Mouse (Mus musculus) forebrain, postnatal 0 days (tissue): ENCODE measurements around the gene E2f4. TPM values are rescaled to one million over a fixed set of nuclear protein-coding genes. Genes with fewer than 3 reads are reported as not detected.

Experiments used
- ATAC-seq: fragments of 200-750 bp; cut with Nextera tagmentation; 2 replicates; pipeline ENCODE4 v1.8.0; 2017; ENCODE audit warnings: mild to moderate bottlenecking, moderate library complexity
- DNase-seq: peaks from one replicate; pipeline ENCODE4 v3.0.0-alpha.2; 2015
- H3K27ac ChIP-seq: fragments of 300-500 bp; sonication (generic); 2 replicates; pipeline ENCODE4 v1.5.1; 2014; ENCODE audit warnings: low read depth, mild to moderate bottlenecking, antibody characterized with exemption, low read length, moderate library complexity, mixed read lengths
- H3K27me3 ChIP-seq: fragments of 300-500 bp; sonication (generic); 2 replicates; pipeline ENCODE4 v1.6.1; 2014; ENCODE audit warnings: mild to moderate bottlenecking, low read length, mixed read lengths; ENCODE audit not compliant: insufficient read depth
- H3K36me3 ChIP-seq: fragments of 300-500 bp; sonication (generic); 2 replicates; pipeline ENCODE4 v1.6.1; 2014; ENCODE audit warnings: mild to moderate bottlenecking, moderate library complexity; ENCODE audit not compliant: insufficient read depth
- H3K4me1 ChIP-seq: fragments of 300-500 bp; sonication (generic); 2 replicates; pipeline ENCODE4 v1.6.1; 2014; ENCODE audit warnings: antibody characterized with exemption; ENCODE audit not compliant: insufficient read depth
- H3K4me2 ChIP-seq: fragments of 300-500 bp; sonication (generic); 2 replicates; pipeline ENCODE4 v1.6.1; 2014; ENCODE audit warnings: low read depth, mild to moderate bottlenecking, moderate library complexity
- H3K4me3 ChIP-seq: fragments of 300-500 bp; sonication (generic); 2 replicates; pipeline ENCODE4 v1.5.1; 2014; ENCODE audit warnings: low read depth, low read length, mixed read lengths
- H3K9ac ChIP-seq: fragments of 300-500 bp; sonication (generic); 2 replicates; pipeline ENCODE4 v1.6.1; 2014; ENCODE audit warnings: mild to moderate bottlenecking
- H3K9me3 ChIP-seq: fragments of 300-500 bp; sonication (generic); 2 replicates; pipeline ENCODE4 v1.6.1; 2016; ENCODE audit warnings: low read length
- CTCF ChIP-seq: sonication (generic); IDR thresholded peaks from 2 replicates; pipeline ENCODE4 v1.5.1; 2016; ENCODE audit warnings: antibody characterized with exemption, control low read depth, low read depth
- WGBS: fragments of 180-500 bp; shearing (Covaris S2); extraction: QIAGEN DNeasy Blood & Tissue Kit; methylation state at CpG from one replicate; pipeline ENCODE4 v1.1.7; 2014; 5-methylcytosine and 5-hydroxymethylcytosine counted together
- polyA plus RNA-seq: library from polyadenylated mRNA; unstranded; fragments of >200 nt; fragmentation: Nextera tagmentation; extraction: Ambion mirVana; gene quantifications from 2 replicates; pipeline ENCODE4 v1.2.1, GENCODE M21; 2015
- total RNA-seq: library from RNA; depleted of rRNA; stranded (reverse); fragments of >200 nt; gene quantifications from 2 replicates; pipeline ENCODE4 v1.2.3, GENCODE M21; 2014

The E2f4 gene
- total and polyA plus RNA-seq, 2 experiments from 2014 or later: 30.6 to 36.7 TPM

DNA sequence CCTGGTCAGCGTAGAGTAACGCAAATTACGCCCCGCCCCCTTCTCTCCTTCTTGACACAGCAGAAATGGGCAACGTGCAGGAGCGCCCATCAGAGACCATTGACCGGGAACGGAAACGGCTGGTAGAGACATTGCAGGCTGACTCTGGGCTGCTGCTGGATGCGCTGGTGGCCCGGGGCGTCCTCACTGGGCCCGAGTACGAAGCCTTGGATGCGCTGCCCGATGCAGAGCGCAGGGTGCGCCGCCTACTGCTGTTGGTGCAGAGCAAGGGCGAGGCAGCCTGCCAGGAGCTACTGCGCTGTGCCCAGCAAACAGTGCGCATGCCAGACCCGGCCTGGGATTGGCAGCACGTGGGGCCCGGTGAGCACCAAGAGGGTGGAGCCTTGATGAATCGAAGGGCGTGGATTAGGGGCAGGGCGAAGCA, 18.5 kb upstream of the E2f4 start:
- peak overlapping the region; percentile 50 for H3K4me2 ChIP-seq
- ATAC-seq: peak; percentile 56
- peak overlapping the region; percentile 31; the same call in 1 of the 2 replicates for H3K9ac ChIP-seq
- H3K27me3 ChIP-seq: peaks cover 29% of the 10 kb centered on the region
- peak; percentile 57 for TF ChIP-seq CTCF
- no peak overlapping the region for H3K27ac ChIP-seq
- H3K4me3 ChIP-seq: peak overlapping the region; percentile 19
- 3% methylated on average over 28 of the region's 28 CpGs for WGBS
- DNase-seq: peak; percentile 75
- peaks cover 32% of the 10 kb centered on the region for H3K36me3 ChIP-seq
- no peaks in the 10 kb centered on the region for H3K9me3 ChIP-seq
- 0 out of 2 replicates have a peak, but pooled peaks cover 4% of the 10 kb centered on the region for H3K4me1 ChIP-seq

DNA sequence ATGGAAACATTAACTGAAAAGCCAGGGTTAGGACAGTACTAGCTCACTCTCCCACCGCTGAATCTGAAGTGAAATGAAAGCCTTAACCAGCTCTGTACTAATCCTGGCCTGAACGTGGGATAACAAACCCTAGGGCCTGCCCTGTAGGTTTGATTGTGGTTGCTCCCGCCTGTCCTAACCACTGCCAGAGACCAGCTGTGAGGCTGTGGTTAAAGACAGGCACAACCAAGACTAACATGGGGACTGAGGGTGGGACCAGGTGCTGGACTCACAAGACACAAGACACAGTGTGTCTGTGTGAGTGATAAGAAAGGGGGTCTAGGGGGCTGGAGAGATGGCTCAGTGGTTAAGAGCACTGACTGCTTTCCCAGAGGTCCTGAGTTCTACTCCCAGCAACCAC, 16.9 kb upstream of the E2f4 start:
- peaks cover 4% of the 10 kb centered on the region; the same call in 1 of the 2 replicates for H3K4me1 ChIP-seq
- no peak for DNase-seq
- H3K4me3 ChIP-seq: no peak overlapping the region
- H3K27me3 ChIP-seq: peaks cover 14% of the 10 kb centered on the region
- peaks cover 42% of the 10 kb centered on the region for H3K36me3 ChIP-seq
- no peaks in the 10 kb centered on the region for H3K9me3 ChIP-seq
- ATAC-seq: no peak
- WGBS: 71% methylated on average over 3 of the region's 3 CpGs
- TF ChIP-seq CTCF: no peak
- no peak overlapping the region for H3K9ac ChIP-seq
- H3K4me2 ChIP-seq: no peak overlapping the region
- no peak overlapping the region for H3K27ac ChIP-seq

GRCm38 (mm10) chr8:105281821-105282220, 15.6 kb upstream of the E2f4 start:
- Histone ChIP-seq H3K4me2 (no peak overlapping the region), H3K27me3 (peaks cover 13% of the 10 kb centered on the region), H3K27ac (no peak overlapping the region), H3K9me3 (no peaks in the 10 kb centered on the region), H3K9ac (no peak overlapping the region), H3K4me3 (no peak overlapping the region), H3K36me3 (peaks cover 42% of the 10 kb centered on the region), H3K4me1 (peaks cover 9% of the 10 kb centered on the region; the same call in 1 of the 2 replicates)
- TF ChIP-seq CTCF: no peak
- WGBS: 92% methylated on average over 12 of the region's 12 CpGs
- DNase-seq (no peak), ATAC-seq (no peak)

GRCm38 (mm10) chr8:105282239-105282638, 15.2 kb upstream of the E2f4 start:
- H3K9ac ChIP-seq: no peak overlapping the region
- no peak for TF ChIP-seq CTCF
- H3K36me3 ChIP-seq: peaks cover 42% of the 10 kb centered on the region
- H3K9me3 ChIP-seq: no peaks in the 10 kb centered on the region
- peaks cover 9% of the 10 kb centered on the region for H3K27me3 ChIP-seq
- peaks cover 13% of the 10 kb centered on the region; the same call in 1 of the 2 replicates for H3K4me1 ChIP-seq
- no peak overlapping the region for H3K27ac ChIP-seq
- WGBS: 85% methylated on average over 4 of the region's 4 CpGs
- no peak overlapping the region for H3K4me2 ChIP-seq
- H3K4me3 ChIP-seq: no peak overlapping the region
- DNase-seq: no peak
- no peak for ATAC-seq

- H3K4me3 ChIP-seq: no peak overlapping the region
- no peak for DNase-seq
- peaks cover 17% of the 10 kb centered on the region; the same call in 1 of the 2 replicates for H3K4me1 ChIP-seq
- H3K27me3 ChIP-seq: peaks cover 4% of the 10 kb centered on the region; the same call in 1 of the 2 replicates
- H3K27ac ChIP-seq: no peak overlapping the region
- peaks cover 42% of the 10 kb centered on the region for H3K36me3 ChIP-seq
- no peaks in the 10 kb centered on the region for H3K9me3 ChIP-seq
- peak; percentile 73 for TF ChIP-seq CTCF
- H3K9ac ChIP-seq: no peak overlapping the region
- WGBS: 26% methylated on average over 23 of the region's 23 CpGs
- ATAC-seq: no peak
- no peak overlapping the region for H3K4me2 ChIP-seq
Observed at GRCm38 (mm10) chr8:105283074-105283473, 14.4 kb upstream of the E2f4 start.

DNA sequence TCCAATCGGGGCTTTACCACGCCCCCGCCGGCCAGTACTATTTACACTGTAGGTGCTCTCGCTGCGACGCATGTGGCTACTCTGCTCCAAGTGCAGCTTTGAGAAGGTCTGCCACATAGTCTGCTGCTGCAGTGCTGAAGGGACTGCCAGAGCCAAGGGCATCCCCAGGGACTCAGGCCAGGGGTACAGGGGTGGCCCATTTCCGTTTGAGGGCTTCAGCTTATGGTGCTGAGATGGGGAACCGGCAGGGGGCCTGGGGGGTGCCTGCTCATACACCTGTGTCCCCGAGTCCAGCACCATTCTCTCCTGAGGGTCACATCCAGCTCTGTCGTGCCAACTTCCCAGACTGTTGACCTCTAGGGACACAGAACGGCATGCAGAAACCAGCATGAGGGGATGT, 11.9 kb upstream of the E2f4 start:
- no peaks in the 10 kb centered on the region for H3K9me3 ChIP-seq
- ATAC-seq: no peak

DNA sequence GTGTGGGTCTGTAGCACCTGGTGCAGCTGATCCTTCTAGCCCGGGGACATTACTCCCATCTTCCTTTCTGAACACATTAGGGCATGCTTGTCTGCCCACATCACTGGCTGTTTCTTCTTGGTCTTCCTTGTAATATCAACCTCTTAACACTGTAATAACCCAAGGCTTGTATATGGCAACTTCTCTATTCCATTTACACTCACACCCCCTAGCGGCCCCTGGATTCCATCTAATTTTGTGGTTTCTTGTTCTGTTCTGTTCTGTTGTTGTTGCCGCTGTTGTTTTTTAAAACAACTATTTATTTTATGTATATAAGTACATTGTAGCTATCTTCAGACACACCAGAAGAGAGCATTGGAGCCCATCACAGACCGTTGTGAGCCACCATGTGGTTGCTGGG, 10.6 kb upstream of the E2f4 start:
- Histone ChIP-seq H3K9me3 (no peaks in the 10 kb centered on the region), H3K36me3 (peaks cover 28% of the 10 kb centered on the region), H3K4me3 (no peak overlapping the region), H3K9ac (no peak overlapping the region), H3K27ac (no peak overlapping the region), H3K4me2 (peak overlapping the region; percentile 69), H3K4me1 (peaks cover 29% of the 10 kb centered on the region), H3K27me3 (no peaks in the 10 kb centered on the region)
- no peak for TF ChIP-seq CTCF
- ATAC-seq: no peak
- WGBS: 91% methylated on average over 4 of the region's 4 CpGs
- DNase-seq: no peak

More for the DNA sequence above, 11.9 kb upstream of the E2f4 start:
- H3K27me3 ChIP-seq: no peaks in the 10 kb centered on the region
- 49% methylated on average over 12 of the region's 12 CpGs for WGBS
- no peak for DNase-seq
- H3K27ac ChIP-seq: no peak overlapping the region
- no peak for TF ChIP-seq CTCF
- H3K4me1 ChIP-seq: peaks cover 22% of the 10 kb centered on the region
- no peak overlapping the region for H3K9ac ChIP-seq
- H3K36me3 ChIP-seq: peaks cover 35% of the 10 kb centered on the region
- H3K4me3 ChIP-seq: no peak overlapping the region
- no peak overlapping the region for H3K4me2 ChIP-seq
